In the genomic region with DNA sequence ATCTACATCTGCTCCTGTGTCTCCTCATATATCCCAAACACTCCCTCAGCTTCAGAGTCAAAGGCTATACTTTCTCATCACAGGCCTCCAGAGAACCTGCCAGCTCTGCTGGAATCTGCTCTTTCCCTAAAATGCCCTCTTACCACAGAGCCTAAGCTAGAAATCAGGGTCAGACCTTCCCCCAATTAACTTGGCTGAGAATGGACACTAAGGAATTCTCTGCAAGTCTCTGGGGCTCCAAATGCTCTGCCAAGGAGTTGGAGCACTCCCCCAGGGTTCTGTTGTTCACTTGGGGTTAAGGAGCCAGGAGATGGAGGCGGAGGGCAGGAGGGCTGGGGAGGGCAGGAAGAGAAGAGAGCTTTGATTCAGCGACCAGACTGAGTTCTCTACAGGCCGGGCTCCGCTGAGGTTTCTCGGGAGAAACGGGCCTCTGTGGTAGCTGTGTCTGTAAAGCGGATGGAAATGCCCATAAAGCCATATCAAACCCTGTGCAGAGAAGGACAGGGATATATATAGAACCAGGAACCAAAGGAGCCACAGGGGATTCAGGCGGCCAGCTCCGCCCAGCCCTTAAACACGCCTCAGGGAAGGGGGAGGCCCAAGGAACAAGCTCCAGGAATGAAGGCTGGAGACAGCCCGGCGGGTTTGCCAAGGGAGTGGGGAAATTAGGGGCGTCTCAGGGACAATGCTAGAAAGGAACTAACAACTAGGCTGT, we compare ENCODE assay signal across 9 mouse cellular contexts.
A peak's percentile ranks its signal among the peaks of the same experiment; 100 is the strongest.
DNase-seq lines count a peak whose midpoint lies in the region; ATAC-seq and TF ChIP-seq lines count a peak whose summit lies in the region.
"Had no signal": no experiment of that assay in that cellular context is flagged by ENCODE, and none has a peak within 500 bp of the region (broad histone marks: within the 10 kb centered on the region; RNA-seq: fewer than 3 reads in every experiment).

No protein-coding gene starts in this region.

- peak overlapping the region; percentile 17 for H3K4me2 ChIP-seq in lung, postnatal 0 days (replicated peaks; ENCODE audit: low read depth, low read length)

- H3K27me3 ChIP-seq in lung, postnatal 0 days (replicated peaks; ENCODE audit: insufficient read depth, low read length), result no peaks in the 10 kb centered on the region

- no peaks in the 10 kb centered on the region for H3K9me3 ChIP-seq in lung, postnatal 0 days (ENCODE audit: low read length)

- no peak overlapping the region for H3K27ac ChIP-seq in lung, postnatal 0 days (ENCODE audit: low read length)

- DNase-seq in gastrocnemius, adult 18-20 months (ENCODE audit: low spot score), result peak; percentile 4
- DNase-seq in gastrocnemius, adult 8-10 months (ENCODE audit: low spot score in 2 of 2), result no peak
- DNase-seq in adipocyte (ENCODE audit: low spot score), result peak; percentile 91
- DNase-seq in heart, postnatal 4 days, result peak; percentile 27
- DNase-seq in lung, postnatal 0 days (ENCODE audit: low spot score), result peak; percentile 50
- no peak for DNase-seq in frontal cortex, postnatal 14 days (ENCODE audit: low spot score in 2 of 2)
- no peak for DNase-seq in layer of hippocampus, postnatal 10 days (ENCODE audit: low spot score in 2 of 2)
- DNase-seq in frontal cortex, adult 2 months (ENCODE audit: extremely low spot score in 1 of 2, low spot score in 1 of 2), result no peak
- DNase-seq: right cerebral cortex, postnatal 14 days had no signal

- TF ChIP-seq EP300 in lung, postnatal 0 days (IDR thresholded peaks at IDR 0.05), result no peak

- no peak overlapping the region for H3K4me3 ChIP-seq in lung, postnatal 0 days (ENCODE audit: low read depth, low read length)

- ATAC-seq in lung, postnatal 0 days, result no peak; the same call in 1 of the 2 replicates

- peaks cover 6% of the 10 kb centered on the region; the same call in 1 of the 2 replicates for H3K4me1 ChIP-seq in lung, postnatal 0 days (ENCODE audit: insufficient read depth, low read depth, low read length)

- H3K36me3 ChIP-seq in lung, postnatal 0 days (ENCODE audit: insufficient read depth, low read length), result no peaks in the 10 kb centered on the region

- 23% methylated on average over 13 of the region's 13 CpGs for WGBS in lung, postnatal 0 days

- TF ChIP-seq CTCF in lung, postnatal 0 days (IDR thresholded peaks at IDR 0.05), result no peak

- no peak overlapping the region for H3K9ac ChIP-seq in lung, postnatal 0 days (replicated peaks; ENCODE audit: low read depth)

Comparison
In these comparisons a context has a peak if more than half of its experiments do, and no peak if none do; other contexts are left out.
1. DNase-seq: peak in gastrocnemius, adult 18-20 months (single experiment), adipocyte (single experiment), heart, postnatal 4 days (single experiment) and lung, postnatal 0 days (single experiment); none in gastrocnemius, adult 8-10 months (0 of 2), frontal cortex, postnatal 14 days (0 of 2), layer of hippocampus, postnatal 10 days (0 of 2) and frontal cortex, adult 2 months (0 of 2).